Mouse (Mus musculus): ENCODE results near the gene Uqcr10.

DNA sequence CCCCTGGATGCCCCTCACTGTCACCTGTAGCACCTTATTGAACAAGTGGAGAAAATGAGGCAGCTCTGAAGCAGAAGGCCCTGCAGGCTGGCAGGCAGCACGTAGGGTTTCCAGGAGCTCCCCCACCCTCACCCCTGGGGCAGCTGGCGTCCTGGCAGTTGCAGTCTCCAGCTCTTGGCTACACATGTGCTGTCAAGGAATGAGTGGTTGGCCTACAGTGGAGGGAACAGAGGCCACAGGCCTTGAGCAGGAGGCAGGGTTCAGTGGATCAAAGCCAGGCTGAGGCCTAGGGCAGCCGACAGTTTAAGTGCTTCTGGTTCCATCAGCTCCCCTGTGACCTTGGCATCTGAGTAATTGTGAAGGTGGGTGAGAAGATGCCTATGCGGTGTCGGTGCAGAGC lies 26.8 kb upstream of the Uqcr10 start:
- TF ChIP-seq CTCF (IDR thresholded peaks at IDR 0.05; ENCODE audit: borderline replicate concordance, control insufficient read depth, extremely low read depth, insufficient read depth, low read length, poor library complexity) = no peak
- no peak for TF ChIP-seq POLR2A (IDR thresholded peaks at IDR 0.05; ENCODE audit: control insufficient read depth, extremely low read depth, insufficient read depth, low read length, poor library complexity)

Measured in thymus, adult 2 months (tissue).